Mouse (Mus musculus) liver, postnatal 0 days (tissue): ENCODE measurements around the gene Lyst.

Experiments used
- CTCF ChIP-seq: sonication (generic); IDR thresholded peaks from 2 replicates; pipeline ENCODE4 v1.5.1; 2016; ENCODE audit warnings: antibody characterized with exemption, low read depth
- EP300 ChIP-seq: IDR thresholded peaks from 2 replicates; pipeline ENCODE4 v1.6.1; 2016; ENCODE audit warnings: antibody characterized with exemption, low read depth, mild to moderate bottlenecking

DNA sequence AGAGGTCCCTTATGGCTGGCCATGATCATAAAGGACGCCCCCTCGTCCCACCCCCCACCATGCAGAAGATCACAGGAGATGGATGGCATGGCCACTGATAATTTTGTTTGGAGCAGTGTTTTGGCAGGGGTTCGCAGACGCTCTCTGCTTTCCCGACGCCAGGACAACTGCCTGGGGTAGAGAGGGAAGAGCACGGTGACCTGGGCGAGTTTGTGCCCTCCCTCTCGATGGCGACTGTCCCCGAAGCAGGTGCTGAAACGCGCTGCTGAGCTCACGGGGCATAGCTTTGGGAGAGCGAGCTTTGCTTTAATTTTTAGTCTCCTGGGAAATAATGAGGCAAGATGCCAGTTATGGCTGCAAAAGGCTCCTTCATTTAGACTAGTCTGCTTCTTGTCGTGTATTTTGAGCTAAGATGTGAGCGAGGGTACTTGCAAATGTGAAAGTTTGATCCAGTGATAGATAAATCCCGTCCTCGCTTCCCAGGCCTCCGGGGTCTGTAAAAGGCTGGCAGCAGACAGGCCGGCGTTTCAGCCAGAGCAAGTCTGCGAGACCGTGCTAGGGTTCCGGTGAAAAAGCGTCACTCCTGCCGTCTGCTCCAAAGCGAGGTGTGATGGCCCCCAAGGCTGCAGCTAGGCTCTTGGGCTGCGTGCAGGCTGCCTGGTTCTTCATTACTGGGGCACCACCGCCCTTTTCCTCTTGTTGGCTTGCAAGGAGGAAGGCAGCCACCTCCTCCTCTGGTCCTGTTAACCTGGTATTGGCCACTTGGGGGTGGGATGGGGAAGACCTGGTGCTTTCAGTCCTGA, 195.0 kb downstream of the Lyst start:
- TF ChIP-seq CTCF (no peak), EP300 (no peak)
